Mouse (Mus musculus) spleen, adult 2 months (tissue): ENCODE data around the gene Atp6v0d1.

Source experiments
- CTCF ChIP-seq: fragments of 200-500 bp; IDR thresholded peaks from 2 replicates; pipeline ENCODE4 v1.5.1; 2011; ENCODE audit warnings: mild to moderate bottlenecking, inconsistent platforms; ENCODE audit not compliant: insufficient read depth, insufficient read length, insufficient replicate concordance; ENCODE audit errors: extremely low read depth
- POLR2A ChIP-seq: fragments of 200-500 bp; IDR thresholded peaks from 2 replicates; pipeline ENCODE4 v1.6.1; 2011; ENCODE audit warnings: low read depth, low read length, inconsistent platforms

- TF ChIP-seq CTCF: no peak
- no peak for TF ChIP-seq POLR2A
These were observed 45.3 kb downstream of the Atp6v0d1 start for GRCm38 (mm10) chr8:105520521-105520920.
